Mouse (Mus musculus) small intestine, adult 10 weeks (tissue): ENCODE data around the gene Ddx51. TPM values are rescaled to one million over a fixed set of nuclear protein-coding genes. Genes with fewer than 3 reads are reported as not detected.

ENCODE experiments used
- polyA plus RNA-seq: library from polyadenylated mRNA; stranded (reverse); fragments of 350-450 nt; fragmentation: Illumina TruSeq; extraction: RNeasy Lipid Tissue Mini Kit (QIAGEN cat#74804); gene quantifications from one replicate; pipeline ENCODE4 v1.2.3, GENCODE M21; 2014; ENCODE audit warnings: low replicate concordance

Ddx51 gene
- 2.6 TPM for polyA plus RNA-seq

DNA sequence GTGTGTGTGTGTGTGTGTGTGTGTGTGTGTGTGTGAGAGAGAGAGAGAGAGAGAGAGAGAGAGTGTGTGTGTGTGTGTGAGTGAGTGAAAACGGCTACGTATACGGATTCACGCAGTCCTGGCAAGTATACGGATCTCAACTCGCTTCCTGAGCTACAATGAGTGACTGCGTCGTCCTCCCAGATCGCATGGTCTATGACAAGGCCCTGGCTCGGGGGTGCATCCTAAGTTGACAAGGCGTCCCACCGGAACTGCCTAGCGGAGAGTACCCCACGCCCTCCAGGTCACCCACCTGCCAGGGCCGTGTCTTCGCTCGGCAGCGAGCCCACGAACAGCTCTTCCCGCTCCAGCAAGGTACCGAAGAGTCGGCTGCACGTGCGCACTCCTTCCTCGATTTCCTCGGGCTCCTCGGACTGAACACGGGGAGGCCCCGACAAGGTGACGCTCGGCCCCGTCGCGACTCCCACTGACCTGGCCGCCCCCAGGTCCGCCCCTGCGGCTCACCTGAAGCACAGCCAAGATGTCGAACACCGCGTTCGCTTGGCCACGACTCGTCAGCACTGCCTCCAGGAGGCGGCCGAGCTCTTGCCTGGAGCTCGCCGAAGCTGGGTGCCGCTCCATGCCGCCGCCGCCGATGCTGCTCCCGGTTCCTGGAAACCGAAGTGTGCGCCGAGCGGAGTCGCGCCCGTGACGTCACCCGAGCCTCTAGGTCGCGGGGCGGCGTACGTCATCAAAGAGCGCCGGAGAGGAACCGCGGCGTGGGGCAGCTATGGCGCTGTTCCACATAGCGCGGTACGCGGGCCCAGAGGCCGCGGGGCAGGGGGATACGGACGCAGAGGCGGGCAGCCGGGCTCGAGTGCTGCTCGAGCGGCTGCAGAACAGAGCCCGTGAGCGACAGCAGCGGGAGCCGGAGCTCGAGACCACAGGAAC, at the start of gene Ddx51, which contains the start of gene Noc4l:
Ddx51 (plus strand) TSS at position 733 of the 930 bp plus-strand sequence.
Noc4l (minus strand) TSS at position 699 of the 930 bp plus-strand sequence.

Other genes starting within 250 kb of the Ddx51 start
- gene Fbrsl1, start 204.9 kb upstream of the Ddx51 start, polyA plus RNA-seq: 2.9 TPM
- not detected for gene Galnt9, start 109.1 kb upstream of the Ddx51 start, polyA plus RNA-seq
- gene Noc4l, start within 50 bp of the Ddx51 start, polyA plus RNA-seq: 1.0 TPM
- 11.1 TPM for gene Ep400, start 117.3 kb downstream of the Ddx51 start, polyA plus RNA-seq
- 0.30 TPM for gene Pus1, start 127.2 kb downstream of the Ddx51 start, polyA plus RNA-seq
- gene Ulk1, start 156.6 kb downstream of the Ddx51 start, polyA plus RNA-seq: 3.7 TPM
- 38.6 TPM for gene Hscb, start 186.3 kb downstream of the Ddx51 start, polyA plus RNA-seq
- 19.2 TPM for gene Chek2, start 186.5 kb downstream of the Ddx51 start, polyA plus RNA-seq
- 0.37 TPM for gene Ttc28, start 226.4 kb downstream of the Ddx51 start, polyA plus RNA-seq